Mouse (Mus musculus): ENCODE results near the gene Prnp. TPM values are rescaled to one million over a fixed set of nuclear protein-coding genes. Genes with fewer than 3 reads are reported as not detected.

Gene Prnp
- polyA plus RNA-seq, 1 experiment from 2014 or later = 104 TPM

DNA sequence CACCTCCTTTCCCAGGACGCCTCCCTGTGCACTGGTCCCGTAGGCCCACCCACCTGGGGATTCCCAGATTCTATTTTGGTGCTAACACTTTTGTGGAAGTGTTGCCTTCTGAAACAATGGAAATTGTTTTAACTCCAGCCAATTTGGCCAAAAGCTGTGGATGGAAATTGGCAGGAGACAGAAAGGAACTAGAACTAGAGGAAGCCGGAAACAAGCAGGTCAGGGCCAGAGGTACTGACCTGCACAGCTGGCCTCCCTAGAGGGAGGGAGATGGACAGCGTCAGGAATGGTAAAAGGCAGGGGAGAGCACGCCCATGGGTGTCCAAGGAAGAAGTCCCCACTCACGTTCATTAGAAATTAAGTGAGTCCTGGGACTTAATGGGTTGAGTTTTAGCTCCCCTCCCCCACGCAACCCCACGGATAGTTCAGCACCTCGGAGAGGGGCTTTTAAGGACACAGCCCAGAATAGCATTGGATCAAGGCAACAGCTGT is 48.0 kb downstream of the Prnp start:
- ATAC-seq (ENCODE audit: low read depth) = no peak
- H3K36me3 ChIP-seq (ENCODE audit: control insufficient read depth, insufficient read depth, low read length) = no peaks in the 10 kb centered on the region
- WGBS = 68% methylated on average over 9 of the region's 9 CpGs
- H3K27ac ChIP-seq (ENCODE audit: low read depth, low read length) = no peak overlapping the region
- no peak overlapping the region for H3K4me2 ChIP-seq (ENCODE audit: low read depth, low read length)
- H3K27me3 ChIP-seq (ENCODE audit: control insufficient read depth, insufficient read depth, low read length) = peaks cover 10% of the 10 kb centered on the region
- no peak overlapping the region for H3K9ac ChIP-seq (replicated peaks; ENCODE audit: low read depth, low read length)
- H3K4me1 ChIP-seq (ENCODE audit: control insufficient read depth, insufficient read depth, low read length) = no peaks in the 10 kb centered on the region
- H3K9me3 ChIP-seq (ENCODE audit: control insufficient read depth, low read length) = no peaks in the 10 kb centered on the region
- no peak overlapping the region for H3K4me3 ChIP-seq (ENCODE audit: low read depth, low read length)

DNA sequence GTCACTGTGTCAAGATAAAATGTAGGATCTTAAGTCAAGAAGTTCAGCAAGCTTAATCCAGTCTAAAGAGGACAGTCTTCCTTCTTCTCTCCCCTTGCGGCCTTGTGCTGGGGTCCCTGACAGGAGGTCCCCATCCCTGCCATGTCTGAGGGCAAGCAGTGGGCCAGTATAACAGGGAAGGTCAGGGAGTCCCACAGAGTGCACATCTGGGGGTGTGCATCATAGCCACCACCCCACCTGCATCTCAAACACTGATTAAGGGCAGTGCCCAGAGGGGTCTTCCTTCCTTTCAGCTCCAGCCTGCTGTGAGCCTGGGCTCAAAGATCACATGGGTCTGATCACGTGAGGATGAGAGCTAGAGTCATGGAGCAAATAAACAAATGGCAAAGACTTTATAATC is 51.9 kb downstream of the Prnp start:
- WGBS = 81% methylated on average over 2 of the region's 2 CpGs
- Histone ChIP-seq H3K36me3 (ENCODE audit: control insufficient read depth, insufficient read depth, low read length) (no peaks in the 10 kb centered on the region), H3K27ac (ENCODE audit: low read depth, low read length) (no peak overlapping the region), H3K4me1 (ENCODE audit: control insufficient read depth, insufficient read depth, low read length) (no peaks in the 10 kb centered on the region), H3K4me2 (ENCODE audit: low read depth, low read length) (no peak overlapping the region), H3K4me3 (ENCODE audit: low read depth, low read length) (no peak overlapping the region), H3K9me3 (ENCODE audit: control insufficient read depth, low read length) (no peaks in the 10 kb centered on the region), H3K27me3 (ENCODE audit: control insufficient read depth, insufficient read depth, low read length) (no peaks in the 10 kb centered on the region), H3K9ac (replicated peaks; ENCODE audit: low read depth, low read length) (no peak overlapping the region)
- no peak for ATAC-seq (ENCODE audit: low read depth)

DNA sequence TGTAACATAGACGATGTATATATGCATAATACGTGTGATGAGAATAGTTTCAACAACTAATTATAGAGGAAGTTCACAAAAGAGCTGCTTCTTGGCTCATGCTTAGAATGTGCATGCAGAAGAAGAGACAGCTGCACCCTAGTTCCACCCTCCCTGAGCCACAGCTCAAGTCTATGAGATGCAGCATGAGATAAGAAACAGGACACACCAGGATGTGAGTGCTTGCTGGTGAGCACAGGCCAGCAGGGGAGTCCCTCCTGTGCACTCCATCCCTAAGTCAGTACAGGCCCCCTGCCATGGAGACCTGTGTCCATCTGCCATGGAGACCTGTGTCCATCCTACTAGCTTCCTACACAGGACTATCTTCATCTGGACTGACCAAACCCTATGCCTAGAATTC is 60.9 kb downstream of the Prnp start:
- H3K9me3 ChIP-seq (ENCODE audit: control insufficient read depth, low read length) = no peaks in the 10 kb centered on the region
- H3K36me3 ChIP-seq (ENCODE audit: control insufficient read depth, insufficient read depth, low read length) = no peaks in the 10 kb centered on the region
- H3K27ac ChIP-seq (ENCODE audit: low read depth, low read length) = no peak overlapping the region
- WGBS = 88% methylated on average over 2 of the region's 2 CpGs
- H3K27me3 ChIP-seq (ENCODE audit: control insufficient read depth, insufficient read depth, low read length) = no peaks in the 10 kb centered on the region
- H3K9ac ChIP-seq (replicated peaks; ENCODE audit: low read depth, low read length) = no peak overlapping the region
- no peak overlapping the region for H3K4me2 ChIP-seq (ENCODE audit: low read depth, low read length)
- no peaks in the 10 kb centered on the region for H3K4me1 ChIP-seq (ENCODE audit: control insufficient read depth, insufficient read depth, low read length)
- no peak overlapping the region for H3K4me3 ChIP-seq (ENCODE audit: low read depth, low read length)
- ATAC-seq (ENCODE audit: low read depth) = no peak

DNA sequence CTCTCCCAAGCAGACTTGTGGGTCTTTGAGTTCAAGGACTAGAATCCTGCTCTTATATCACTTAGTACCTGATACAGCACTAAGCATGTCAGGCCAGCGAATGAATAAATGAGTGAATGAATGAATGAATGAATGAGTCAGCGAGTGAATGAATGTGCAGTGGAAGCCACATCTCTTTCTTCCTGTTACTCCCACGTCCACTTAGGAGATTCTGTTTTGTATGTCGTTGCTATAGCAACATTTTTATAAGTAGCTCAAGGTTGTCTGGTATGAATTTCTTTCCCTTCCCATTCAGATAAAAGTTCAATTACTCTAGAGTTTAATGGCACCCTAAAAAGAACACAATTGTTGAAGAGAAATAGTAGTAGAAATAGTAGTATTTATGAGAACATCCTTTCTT is 61.4 kb downstream of the Prnp start:
- WGBS = 83% methylated on average over 4 of the region's 4 CpGs
- H3K9ac ChIP-seq (replicated peaks; ENCODE audit: low read depth, low read length) = no peak overlapping the region
- H3K9me3 ChIP-seq (ENCODE audit: control insufficient read depth, low read length) = no peaks in the 10 kb centered on the region
- no peak overlapping the region for H3K4me3 ChIP-seq (ENCODE audit: low read depth, low read length)
- H3K4me2 ChIP-seq (ENCODE audit: low read depth, low read length) = no peak overlapping the region
- H3K4me1 ChIP-seq (ENCODE audit: control insufficient read depth, insufficient read depth, low read length) = no peaks in the 10 kb centered on the region
- no peaks in the 10 kb centered on the region for H3K27me3 ChIP-seq (ENCODE audit: control insufficient read depth, insufficient read depth, low read length)
- ATAC-seq (ENCODE audit: low read depth) = no peak
- H3K36me3 ChIP-seq (ENCODE audit: control insufficient read depth, insufficient read depth, low read length) = no peaks in the 10 kb centered on the region
- H3K27ac ChIP-seq (ENCODE audit: low read depth, low read length) = no peak overlapping the region

DNA sequence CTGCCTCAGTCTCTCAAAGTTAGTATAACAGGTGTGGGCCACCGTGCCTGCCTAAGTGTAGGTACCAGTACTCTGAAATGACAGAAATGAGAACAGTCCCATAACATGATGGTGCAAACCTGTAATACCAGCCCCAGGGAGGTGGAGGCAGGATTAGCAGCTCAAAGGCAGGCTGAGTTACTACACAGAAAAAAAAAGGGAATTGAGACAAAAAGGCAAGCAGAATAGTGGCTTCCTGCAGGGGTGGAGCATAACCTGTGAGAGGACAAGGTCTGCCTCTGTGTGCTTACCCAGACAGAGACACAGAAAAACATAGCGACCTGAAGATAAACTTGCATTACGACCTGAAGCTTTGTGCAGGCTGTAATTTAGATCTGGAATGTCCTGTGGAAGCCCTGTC is 66.9 kb downstream of the Prnp start:
- H3K4me2 ChIP-seq (ENCODE audit: low read depth, low read length) = no peak overlapping the region
- no peak overlapping the region for H3K4me3 ChIP-seq (ENCODE audit: low read depth, low read length)
- H3K36me3 ChIP-seq (ENCODE audit: control insufficient read depth, insufficient read depth, low read length) = no peaks in the 10 kb centered on the region
- H3K9ac ChIP-seq (replicated peaks; ENCODE audit: low read depth, low read length) = no peak overlapping the region
- H3K4me1 ChIP-seq (ENCODE audit: control insufficient read depth, insufficient read depth, low read length) = no peaks in the 10 kb centered on the region
- no peak overlapping the region for H3K27ac ChIP-seq (ENCODE audit: low read depth, low read length)
- H3K27me3 ChIP-seq (ENCODE audit: control insufficient read depth, insufficient read depth, low read length) = no peaks in the 10 kb centered on the region
- no peaks in the 10 kb centered on the region for H3K9me3 ChIP-seq (ENCODE audit: control insufficient read depth, low read length)
- WGBS = 76% methylated on average over 3 of the region's 3 CpGs
- ATAC-seq (ENCODE audit: low read depth) = no peak

DNA sequence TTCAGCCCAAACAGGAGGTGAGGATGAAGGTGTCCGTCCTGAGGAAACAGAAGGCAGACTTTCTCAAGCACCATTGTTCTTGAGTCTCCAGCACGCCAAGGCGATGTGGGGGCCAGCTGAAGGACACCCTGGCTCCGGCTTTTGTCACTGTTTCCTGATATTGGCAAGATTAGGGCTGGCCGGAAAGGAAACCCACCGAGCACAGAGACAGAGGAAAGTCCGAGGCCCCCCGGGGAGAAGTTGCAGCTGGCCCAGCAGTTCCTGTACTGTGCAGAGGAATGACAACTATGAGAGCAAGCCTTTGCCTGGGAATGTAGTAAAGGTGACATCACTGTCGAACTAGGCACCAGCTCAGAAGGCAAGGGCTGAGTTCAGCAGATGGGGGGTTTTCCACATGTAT is 71.1 kb downstream of the Prnp start:
- no peaks in the 10 kb centered on the region for H3K27me3 ChIP-seq (ENCODE audit: control insufficient read depth, insufficient read depth, low read length)
- H3K4me2 ChIP-seq (ENCODE audit: low read depth, low read length) = no peak overlapping the region
- H3K9ac ChIP-seq (replicated peaks; ENCODE audit: low read depth, low read length) = no peak overlapping the region
- 0 out of 2 replicates have a peak, but pooled peaks have one; percentile 19 for ATAC-seq (ENCODE audit: low read depth)
- H3K4me1 ChIP-seq (ENCODE audit: control insufficient read depth, insufficient read depth, low read length) = no peaks in the 10 kb centered on the region
- H3K27ac ChIP-seq (ENCODE audit: low read depth, low read length) = no peak overlapping the region
- H3K36me3 ChIP-seq (ENCODE audit: control insufficient read depth, insufficient read depth, low read length) = no peaks in the 10 kb centered on the region
- H3K4me3 ChIP-seq (ENCODE audit: low read depth, low read length) = no peak overlapping the region
- no peaks in the 10 kb centered on the region for H3K9me3 ChIP-seq (ENCODE audit: control insufficient read depth, low read length)
- WGBS = 50% methylated on average over 9 of the region's 9 CpGs

DNA sequence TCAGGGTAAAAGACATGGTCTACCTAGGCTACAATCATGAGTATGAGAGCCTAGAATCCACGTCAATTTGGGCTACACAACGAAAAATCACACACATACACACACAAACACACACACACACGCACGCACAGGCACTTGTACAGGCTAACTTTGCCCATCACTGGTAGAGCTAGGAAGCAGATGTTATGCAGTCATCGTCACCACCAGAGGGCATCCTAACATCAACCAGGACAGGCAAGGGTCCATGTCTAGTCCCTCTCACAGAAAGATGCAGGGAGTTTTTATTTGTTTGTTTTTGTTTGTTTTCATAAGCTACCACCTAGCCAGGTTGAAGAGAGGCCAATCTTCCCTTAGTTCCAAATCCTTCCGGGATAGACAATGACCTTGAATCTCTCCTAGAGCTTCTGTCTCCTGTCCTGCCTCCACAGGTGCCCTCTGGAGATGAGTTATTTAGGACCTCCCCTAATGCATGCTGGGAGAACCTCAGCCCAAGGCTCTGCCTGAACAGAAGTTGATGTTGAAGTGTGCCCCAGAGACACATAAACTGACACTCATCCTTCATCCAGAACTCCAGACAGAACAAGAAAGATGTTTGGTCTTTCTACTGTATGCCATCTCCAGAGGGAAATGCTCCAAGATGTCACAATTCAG is 72.9 kb downstream of the Prnp start:
- H3K4me2 ChIP-seq (ENCODE audit: low read depth, low read length) = no peak overlapping the region
- H3K4me3 ChIP-seq (ENCODE audit: low read depth, low read length) = no peak overlapping the region
- no peaks in the 10 kb centered on the region for H3K9me3 ChIP-seq (ENCODE audit: control insufficient read depth, low read length)
- no peaks in the 10 kb centered on the region for H3K4me1 ChIP-seq (ENCODE audit: control insufficient read depth, insufficient read depth, low read length)
- no peaks in the 10 kb centered on the region for H3K27me3 ChIP-seq (ENCODE audit: control insufficient read depth, insufficient read depth, low read length)
- no peak overlapping the region for H3K9ac ChIP-seq (replicated peaks; ENCODE audit: low read depth, low read length)
- WGBS = 22% methylated on average over 6 of the region's 6 CpGs
- no peaks in the 10 kb centered on the region for H3K36me3 ChIP-seq (ENCODE audit: control insufficient read depth, insufficient read depth, low read length)
- ATAC-seq (ENCODE audit: low read depth) = peak; percentile 91
- H3K27ac ChIP-seq (ENCODE audit: low read depth, low read length) = no peak overlapping the region

DNA sequence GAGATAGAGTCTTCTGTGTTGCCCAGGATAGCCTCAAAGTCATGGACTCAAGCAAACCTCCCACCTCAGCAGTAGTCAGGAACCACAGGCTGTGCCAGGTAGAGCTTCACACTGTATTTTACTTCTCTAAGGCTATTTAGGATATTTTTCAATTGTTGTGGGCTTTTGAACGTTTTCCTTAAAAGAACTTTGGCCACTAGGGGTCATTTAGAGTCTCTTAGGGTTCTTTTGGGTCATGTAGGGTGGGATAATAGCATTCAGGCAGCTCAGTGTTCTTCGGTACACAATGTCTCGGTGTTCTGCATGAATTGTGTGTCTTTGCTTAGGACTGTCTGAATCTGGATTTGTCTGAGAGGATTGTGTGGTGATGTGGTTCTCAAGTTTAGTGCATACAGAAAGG is 78.2 kb downstream of the Prnp start:
- Histone ChIP-seq H3K27ac (ENCODE audit: low read depth, low read length) (no peak overlapping the region), H3K9me3 (ENCODE audit: control insufficient read depth, low read length) (no peaks in the 10 kb centered on the region), H3K4me2 (ENCODE audit: low read depth, low read length) (no peak overlapping the region), H3K36me3 (ENCODE audit: control insufficient read depth, insufficient read depth, low read length) (no peaks in the 10 kb centered on the region), H3K4me3 (ENCODE audit: low read depth, low read length) (no peak overlapping the region), H3K9ac (replicated peaks; ENCODE audit: low read depth, low read length) (no peak overlapping the region), H3K4me1 (ENCODE audit: control insufficient read depth, insufficient read depth, low read length) (no peaks in the 10 kb centered on the region), H3K27me3 (ENCODE audit: control insufficient read depth, insufficient read depth, low read length) (no peaks in the 10 kb centered on the region)
- no peak for ATAC-seq (ENCODE audit: low read depth)
- 57% methylated on average over 3 of the region's 3 CpGs for WGBS
